In genomic region chr6:45205039-45205438, GRCm38 (mm10) we compare ENCODE assay signal across 16 mouse cellular contexts.
"Had no signal": no experiment of that assay in that cellular context is flagged by ENCODE, and none has a peak within 500 bp of the region (broad histone marks: within the 10 kb centered on the region; RNA-seq: fewer than 3 reads in every experiment).

No protein-coding gene starts in this region.

- H3K9me3 ChIP-seq: limb, embryonic 10.5 days; liver, embryonic 15.5 days; midbrain, embryonic 13.5 days; neural tube, embryonic 13.5 days had no signal

- H3K4me3 ChIP-seq: limb, embryonic 10.5 days; liver, embryonic 15.5 days; midbrain, embryonic 13.5 days; neural tube, embryonic 13.5 days had no signal

- DNase-seq: kidney, adult 9 months; kidney, postnatal 36 days; layer of hippocampus, adult 9-11 months; lung, adult 2 months; lung, postnatal 36 days; right cerebral cortex, postnatal 4 days; spleen, adult 18-20 months; thymus, adult 18-20 months; thymus, postnatal 14 days had no signal

- H3K36me3 ChIP-seq: limb, embryonic 10.5 days; liver, embryonic 15.5 days; midbrain, embryonic 13.5 days; neural tube, embryonic 13.5 days had no signal

- H3K9ac ChIP-seq: liver, embryonic 15.5 days; midbrain, embryonic 13.5 days; neural tube, embryonic 13.5 days had no signal

- H3K27me3 ChIP-seq: liver, embryonic 15.5 days; midbrain, embryonic 13.5 days; neural tube, embryonic 13.5 days had no signal

- ATAC-seq: lung, postnatal 0 days; midbrain, embryonic 13.5 days had no signal

- H3K27ac ChIP-seq: kidney, postnatal 0 days; limb, embryonic 10.5 days; liver, embryonic 15.5 days; midbrain, embryonic 13.5 days; neural tube, embryonic 13.5 days had no signal

- H3K4me1 ChIP-seq: limb, embryonic 10.5 days; liver, embryonic 15.5 days; neural tube, embryonic 13.5 days had no signal

- H3K4me2 ChIP-seq: liver, embryonic 11.5 days; liver, embryonic 15.5 days; midbrain, embryonic 13.5 days; neural tube, embryonic 13.5 days had no signal
